9 mouse cellular contexts compared by ENCODE assay signal in genomic region chr2:32487124-32487623, GRCm38 (mm10). TPM values are rescaled to one million over a fixed set of nuclear protein-coding genes. Genes with fewer than 3 reads are reported as not detected.
A peak's percentile ranks its signal among the peaks of the same experiment; 100 is the strongest.
DNase-seq lines count a peak whose midpoint lies in the region; ATAC-seq and TF ChIP-seq lines count a peak whose summit lies in the region.
"Had no signal": no experiment of that assay in that cellular context is flagged by ENCODE, and none has a peak within 500 bp of the region (broad histone marks: within the 10 kb centered on the region; RNA-seq: fewer than 3 reads in every experiment).

No protein-coding gene starts in this region.

- WGBS in heart, embryonic 15.5 days: 4% methylated on average over 6 of the region's 6 CpGs
- WGBS in liver, embryonic 14.5 days (ENCODE audit: insufficient replicate concordance): under 1% methylated on average over 6 of the region's 6 CpGs
- WGBS in neural tube, embryonic 11.5 days: 7% methylated on average over 6 of the region's 6 CpGs
- WGBS in stomach, embryonic 16.5 days: 8% methylated on average over 6 of the region's 6 CpGs

- no peak for TF ChIP-seq EP300 in liver, embryonic 14.5 days (IDR thresholded peaks at IDR 0.05; ENCODE audit: low read depth)

- H3K4me3 ChIP-seq in bone marrow macrophage, adult 2 months (ENCODE audit: insufficient read depth, low read length): no peak overlapping the region
- H3K4me3 ChIP-seq in heart, embryonic 15.5 days: no peak overlapping the region
- no peak overlapping the region for H3K4me3 ChIP-seq in liver, embryonic 14.5 days (ENCODE audit: insufficient read depth in 1 of 2, low read depth in 2 of 2, low read length in 2 of 2)
- H3K4me3 ChIP-seq in neural tube, embryonic 11.5 days (ENCODE audit: low read depth, low read length): no peak overlapping the region
- no peak overlapping the region for H3K4me3 ChIP-seq in stomach, embryonic 16.5 days (replicated peaks; ENCODE audit: low read length)
- H3K4me3 ChIP-seq: erythroblast, embryonic 14.5 days had no signal

- no peaks in the 10 kb centered on the region for H3K27me3 ChIP-seq in heart, embryonic 15.5 days
- H3K27me3 ChIP-seq in liver, embryonic 14.5 days (ENCODE audit: control insufficient read depth, insufficient read depth, low read length): no peaks in the 10 kb centered on the region
- H3K27me3 ChIP-seq in neural tube, embryonic 11.5 days (ENCODE audit: control insufficient read depth, insufficient read depth, low read length): no peaks in the 10 kb centered on the region
- H3K27me3 ChIP-seq in stomach, embryonic 16.5 days (ENCODE audit: control insufficient read depth, insufficient read depth, low read length): no peaks in the 10 kb centered on the region

- peak; percentile 37; the same call in 1 of the 2 replicates for ATAC-seq in heart, embryonic 15.5 days (replicated peaks; ENCODE audit: insufficient number of reproducible peaks, insufficient read depth, low FRiP score, low read depth)
- peak; percentile 62 for ATAC-seq in liver, embryonic 14.5 days (ENCODE audit: insufficient read depth)
- no peak for ATAC-seq in neural tube, embryonic 11.5 days (ENCODE audit: insufficient read depth, low FRiP score, low TSS enrichment)
- peak; percentile 72; the same call in 1 of the 2 replicates for ATAC-seq in stomach, embryonic 16.5 days (ENCODE audit: insufficient read depth, low FRiP score)

- no peaks in the 10 kb centered on the region for H3K9me3 ChIP-seq in heart, embryonic 15.5 days (replicated peaks)
- H3K9me3 ChIP-seq in liver, embryonic 14.5 days (ENCODE audit: control insufficient read depth, low read length): no peaks in the 10 kb centered on the region
- H3K9me3 ChIP-seq in neural tube, embryonic 11.5 days (ENCODE audit: control insufficient read depth, low read length): no peaks in the 10 kb centered on the region
- H3K9me3 ChIP-seq in stomach, embryonic 16.5 days (replicated peaks; ENCODE audit: control insufficient read depth, low read length): no peaks in the 10 kb centered on the region

- no peak overlapping the region for H3K27ac ChIP-seq in bone marrow macrophage, adult 2 months (ENCODE audit: insufficient read depth, low read depth, low read length)
- H3K27ac ChIP-seq in heart, embryonic 15.5 days: no peak overlapping the region
- no peak overlapping the region for H3K27ac ChIP-seq in liver, embryonic 14.5 days
- H3K27ac ChIP-seq in neural tube, embryonic 11.5 days (ENCODE audit: low read depth, low read length): no peak overlapping the region
- no peak overlapping the region for H3K27ac ChIP-seq in stomach, embryonic 16.5 days (ENCODE audit: low read length)

- no peak overlapping the region for H3K9ac ChIP-seq in heart, embryonic 15.5 days
- no peak overlapping the region for H3K9ac ChIP-seq in liver, embryonic 14.5 days (replicated peaks)
- no peak overlapping the region for H3K9ac ChIP-seq in neural tube, embryonic 11.5 days (ENCODE audit: low read length)
- H3K9ac ChIP-seq in stomach, embryonic 16.5 days (ENCODE audit: low read length): no peak overlapping the region

- H3K4me1 ChIP-seq in bone marrow macrophage, adult 2 months (ENCODE audit: control insufficient read depth, insufficient read depth, low read length): no peaks in the 10 kb centered on the region
- H3K4me1 ChIP-seq in heart, embryonic 15.5 days (replicated peaks): peaks cover 14% of the 10 kb centered on the region
- H3K4me1 ChIP-seq in liver, embryonic 14.5 days (replicated peaks; ENCODE audit: control insufficient read depth in 2 of 2, insufficient read depth in 2 of 2, low read length in 1 of 2): peaks cover 0 to 6% of the 10 kb centered on the region in 2 experiments; a peak in 2 of 4 replicates
- H3K4me1 ChIP-seq in neural tube, embryonic 11.5 days (ENCODE audit: control insufficient read depth, insufficient read depth, low read length): no peaks in the 10 kb centered on the region
- no peaks in the 10 kb centered on the region for H3K4me1 ChIP-seq in stomach, embryonic 16.5 days (ENCODE audit: control insufficient read depth, insufficient read depth, low read length)

- DNase-seq in CD4-positive helper T cell, adult 2 months (ENCODE audit: low read depth, low spot score): peak; percentile 91
- DNase-seq in fibroblast of lung, adult 2 months (ENCODE audit: low read depth): peak; percentile 72
- peak; percentile 95 for DNase-seq in kidney, postnatal 14 days
- DNase-seq in liver, embryonic 14.5 days (ENCODE audit: low read depth in 3 of 3, low spot score in 3 of 3): peak; percentile 72 to 77 (median 75)
- DNase-seq in neural tube, embryonic 11.5 days (ENCODE audit: low spot score): peak; percentile 86

- H3K36me3 ChIP-seq in heart, embryonic 15.5 days: no peaks in the 10 kb centered on the region
- no peaks in the 10 kb centered on the region for H3K36me3 ChIP-seq in liver, embryonic 14.5 days (replicated peaks; ENCODE audit: control insufficient read depth, insufficient read depth, low read depth)
- no peaks in the 10 kb centered on the region for H3K36me3 ChIP-seq in neural tube, embryonic 11.5 days (ENCODE audit: control insufficient read depth, insufficient read depth, low read length)
- no peaks in the 10 kb centered on the region for H3K36me3 ChIP-seq in stomach, embryonic 16.5 days (ENCODE audit: control insufficient read depth, insufficient read depth, low read length)

- no peak for TF ChIP-seq POLR2A in bone marrow macrophage, adult 2 months (IDR thresholded peaks at IDR 0.05; ENCODE audit: borderline replicate concordance, low read depth, low read length)

- H3K4me2 ChIP-seq in heart, embryonic 15.5 days: no peak overlapping the region
- no peak overlapping the region for H3K4me2 ChIP-seq in liver, embryonic 14.5 days (ENCODE audit: low read depth)
- no peak overlapping the region for H3K4me2 ChIP-seq in neural tube, embryonic 11.5 days (ENCODE audit: low read depth)
- H3K4me2 ChIP-seq in stomach, embryonic 16.5 days (ENCODE audit: low read depth, low read length): no peak overlapping the region

- TF ChIP-seq CTCF in bone marrow macrophage, adult 2 months (IDR thresholded peaks at IDR 0.05; ENCODE audit: low read depth, low read length): peak; percentile 96
- TF ChIP-seq CTCF in liver, embryonic 14.5 days (IDR thresholded peaks at IDR 0.05; ENCODE audit: low read depth): peak; percentile 92

RNA-seq across cellular contexts. Expression of gene Slc25a25, which starts 35.9 kb away (rescaled TPM):
- polyA plus RNA-seq in bone marrow macrophage, adult 2 months (2012; ENCODE audit: insufficient read depth, insufficient read length, missing spikeins): 4.8 and 6.9 TPM in 2 replicates
- 9.1 and 12.1 TPM in 2 replicates for polyA plus RNA-seq in heart, embryonic 15.5 days (2015; fragmentation: Nextera tagmentation; extraction: Ambion mirVana)
- 5.4 and 6.0 TPM in 2 replicates for polyA plus RNA-seq in liver, embryonic 14.5 days (2012; rRNA removed)
- polyA plus RNA-seq in liver, embryonic 14.5 days (2014; fragmentation: Nextera tagmentation; extraction: Ambion mirVana): 5.5 and 7.0 TPM in 2 replicates
- polyA plus RNA-seq in neural tube, embryonic 11.5 days (2014; fragmentation: Nextera tagmentation; extraction: Ambion mirVana): 28.1 and 33.5 TPM in 2 replicates
- polyA plus RNA-seq in stomach, embryonic 16.5 days (2015; fragmentation: Nextera tagmentation; extraction: Ambion mirVana): 15.4 and 16.9 TPM in 2 replicates

RNA-seq across cellular contexts. Expression of gene Naif1, which starts 36.9 kb away (rescaled TPM):
- 5.5 and 6.0 TPM in 2 replicates for polyA plus RNA-seq in bone marrow macrophage, adult 2 months (2012; ENCODE audit: insufficient read depth, insufficient read length, missing spikeins)
- polyA plus RNA-seq in heart, embryonic 15.5 days (2015; fragmentation: Nextera tagmentation; extraction: Ambion mirVana): 4.0 and 5.1 TPM in 2 replicates
- polyA plus RNA-seq in liver, embryonic 14.5 days (2012; rRNA removed): 1.3 and 1.4 TPM in 2 replicates
- polyA plus RNA-seq in liver, embryonic 14.5 days (2014; fragmentation: Nextera tagmentation; extraction: Ambion mirVana): 1.6 and 2.0 TPM in 2 replicates
- 5.5 and 6.9 TPM in 2 replicates for polyA plus RNA-seq in neural tube, embryonic 11.5 days (2014; fragmentation: Nextera tagmentation; extraction: Ambion mirVana)
- polyA plus RNA-seq in stomach, embryonic 16.5 days (2015; fragmentation: Nextera tagmentation; extraction: Ambion mirVana): 5.1 and 5.7 TPM in 2 replicates

RNA-seq across cellular contexts. Expression of gene Fam102a, which starts 48.0 kb away (rescaled TPM):
- 4.7 and 5.3 TPM in 2 replicates for polyA plus RNA-seq in bone marrow macrophage, adult 2 months (2012; ENCODE audit: insufficient read depth, insufficient read length, missing spikeins)
- 4.8 and 8.6 TPM in 2 replicates for polyA plus RNA-seq in heart, embryonic 15.5 days (2015; fragmentation: Nextera tagmentation; extraction: Ambion mirVana)
- 0.88 and 1.0 TPM in 2 replicates for polyA plus RNA-seq in liver, embryonic 14.5 days (2012; rRNA removed)
- 0.91 and 1.1 TPM in 2 replicates for polyA plus RNA-seq in liver, embryonic 14.5 days (2014; fragmentation: Nextera tagmentation; extraction: Ambion mirVana)
- polyA plus RNA-seq in neural tube, embryonic 11.5 days (2014; fragmentation: Nextera tagmentation; extraction: Ambion mirVana): 13.1 and 13.2 TPM in 2 replicates
- polyA plus RNA-seq in stomach, embryonic 16.5 days (2015; fragmentation: Nextera tagmentation; extraction: Ambion mirVana): 11.4 and 12.8 TPM in 2 replicates
